Mouse (Mus musculus) embryo, embryonic 11.5 days (tissue): ENCODE measurements around the gene Zfp385b.
A peak's percentile ranks its signal among the peaks of the same experiment; 100 is the strongest.

Experiments
- DNase-seq: peaks from one replicate; pipeline ENCODE4 v3.0.0-alpha.2; 2012; ENCODE audit warnings: low read depth, low spot score

Zfp385b gene

GRCm38 (mm10) chr2:77386515-77386914 is 432.9 kb downstream of the Zfp385b start:
- DNase-seq, result peak; percentile 35

GRCm38 (mm10) chr2:77382766-77383165 is 436.7 kb downstream of the Zfp385b start:
- DNase-seq, result no peak

- no peak for DNase-seq
Observed at GRCm38 (mm10) chr2:77379907-77380306, 439.5 kb downstream of the Zfp385b start.

GRCm38 (mm10) chr2:77379332-77379731 is 440.1 kb downstream of the Zfp385b start:
- no peak for DNase-seq

GRCm38 (mm10) chr2:77376823-77377222 is 442.6 kb downstream of the Zfp385b start:
- DNase-seq, result no peak

GRCm38 (mm10) chr2:77375155-77375554 is 444.3 kb downstream of the Zfp385b start:
- DNase-seq, result no peak

- no peak for DNase-seq
Observed at GRCm38 (mm10) chr2:77369174-77369573, 450.3 kb downstream of the Zfp385b start.
